Mouse (Mus musculus) B cell, adult 62 days (primary cell): ENCODE results near the gene Endod1. TPM values are rescaled to one million over a fixed set of nuclear protein-coding genes. Genes with fewer than 3 reads are reported as not detected.

Experiments
- total RNA-seq: library from RNA; stranded (reverse); gene quantifications from 4 replicates; pipeline ENCODE4 v1.2.4, GENCODE M21; 2023

Gene Endod1
- 8.8 to 12.0 TPM (median 9.8 TPM) in 4 replicates for total RNA-seq

DNA sequence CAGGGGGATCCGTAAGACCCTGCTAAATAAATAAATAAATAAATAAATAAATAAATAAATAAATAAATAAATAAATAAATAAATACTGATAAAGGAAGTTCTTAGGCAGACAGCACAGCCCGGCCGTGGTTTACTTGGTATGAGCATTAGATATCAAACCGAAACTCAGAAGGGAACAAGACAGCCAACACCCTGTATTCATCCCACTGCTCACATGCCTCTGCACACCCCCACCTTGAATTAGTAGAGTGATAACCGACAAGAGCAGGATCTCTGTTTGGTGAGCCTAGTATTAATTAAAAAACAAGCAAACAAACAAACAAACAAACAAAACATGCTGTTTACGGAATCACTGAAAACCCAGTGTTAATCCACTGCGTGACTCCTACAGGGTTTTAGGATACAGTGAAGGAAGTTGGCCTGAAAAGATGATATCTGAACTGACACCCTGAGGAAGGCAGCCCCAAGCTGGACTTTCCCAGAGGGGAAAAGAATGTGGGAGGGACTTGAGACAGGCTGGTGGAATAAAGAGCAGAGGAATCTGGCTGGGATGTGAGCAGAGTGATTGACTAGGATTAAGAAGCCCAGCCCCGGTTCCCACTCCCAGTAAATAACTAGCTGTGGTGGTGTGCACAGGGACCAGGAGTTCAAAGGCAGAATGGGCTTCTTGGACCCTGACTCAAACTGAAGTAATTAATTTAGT lies at the start of gene Endod1:
TSS of gene Endod1 (minus strand) at position 155 of the 703 bp plus-strand sequence.

Other genes starting within 250 kb of the Endod1 start
- 173 to 185 TPM (median 179 TPM) in 4 replicates for gene Sesn3, start 106.4 kb downstream of the Endod1 start, total RNA-seq
- 0.78 to 2.0 TPM (median 1.3 TPM) in 4 replicates for gene Kdm4d, start 119.0 kb upstream of the Endod1 start, total RNA-seq
- 102 to 114 TPM (median 107 TPM) in 4 replicates for gene Cwc15, start 119.1 kb upstream of the Endod1 start, total RNA-seq